Mouse (Mus musculus) mesoderm, embryonic 11.5 days (tissue): Measurements from ENCODE around the gene Gm47995.
"Not testable (repeated sequence)": the region's sequence is repeated elsewhere in the genome, so short reads cannot be mapped to it uniquely, and the experiment has no call there.

ENCODE experiments used
- DNase-seq: peaks from one replicate; pipeline ENCODE4 v3.0.0-alpha.2; 2012; ENCODE audit warnings: low read depth, low spot score

Gene Gm47995

DNA sequence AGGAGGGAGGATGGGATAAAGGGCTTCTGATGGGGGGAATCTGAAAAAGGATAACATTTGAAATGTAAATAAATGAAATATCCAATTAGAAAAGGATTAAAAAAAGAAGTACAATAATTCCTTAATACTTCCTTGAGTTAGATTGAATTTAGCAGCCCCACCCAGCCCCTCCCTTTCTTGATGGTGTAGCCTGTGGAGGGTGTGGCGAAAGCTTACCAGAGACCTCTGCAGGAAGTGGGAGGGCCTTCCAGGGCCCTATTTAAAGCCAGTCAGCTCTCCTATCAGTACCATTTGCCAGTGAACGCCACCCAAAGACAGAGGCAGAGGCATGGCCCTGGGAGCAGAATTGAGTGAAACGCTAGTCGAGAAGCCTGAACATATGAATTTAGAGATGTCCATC, at the start of gene Gm47995:
Gm47995 (plus strand) TSS at position 329 of the 400 bp plus-strand sequence.
- not testable (repeated sequence) for DNase-seq

DNA sequence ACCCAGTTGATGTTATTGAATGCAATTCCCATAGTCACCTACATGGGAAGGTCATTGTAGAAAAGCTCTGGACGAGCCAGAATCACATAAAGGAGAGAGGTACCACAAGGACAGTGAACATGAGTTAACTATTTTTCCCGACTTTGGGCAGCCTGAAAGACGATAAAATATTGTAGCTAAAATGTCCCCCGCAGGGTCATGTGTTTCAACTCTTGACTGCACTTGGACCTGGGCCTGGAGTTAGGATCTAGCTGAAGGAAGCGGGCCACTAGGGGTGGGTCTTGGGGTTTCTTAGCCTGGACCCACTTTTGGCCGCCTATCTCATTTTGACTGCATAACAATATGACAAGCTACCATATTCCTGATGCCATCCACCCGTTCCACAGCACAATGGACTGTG, 48.0 kb upstream of the Gm47995 start:
- DNase-seq = no peak

DNA sequence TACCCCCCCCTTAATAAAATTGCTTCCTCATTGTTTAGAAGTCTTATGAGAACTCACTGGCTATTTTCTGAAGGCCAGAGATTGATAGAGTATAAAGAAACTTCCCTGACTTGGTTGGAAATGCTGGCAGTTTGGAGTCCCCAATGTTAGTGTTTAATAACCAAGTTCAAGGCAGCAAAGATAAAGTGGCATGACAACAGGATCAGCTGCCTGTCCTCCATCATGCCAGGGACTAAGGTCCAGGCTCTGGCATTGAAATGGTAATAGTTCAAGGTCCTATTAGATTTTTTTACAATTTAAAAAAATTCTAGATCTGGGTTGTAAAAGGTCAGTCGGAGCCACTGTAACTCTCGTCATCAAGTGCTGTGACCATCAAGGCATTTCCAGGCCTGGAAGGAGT, 47.2 kb upstream of the Gm47995 start:
- no peak for DNase-seq

DNA sequence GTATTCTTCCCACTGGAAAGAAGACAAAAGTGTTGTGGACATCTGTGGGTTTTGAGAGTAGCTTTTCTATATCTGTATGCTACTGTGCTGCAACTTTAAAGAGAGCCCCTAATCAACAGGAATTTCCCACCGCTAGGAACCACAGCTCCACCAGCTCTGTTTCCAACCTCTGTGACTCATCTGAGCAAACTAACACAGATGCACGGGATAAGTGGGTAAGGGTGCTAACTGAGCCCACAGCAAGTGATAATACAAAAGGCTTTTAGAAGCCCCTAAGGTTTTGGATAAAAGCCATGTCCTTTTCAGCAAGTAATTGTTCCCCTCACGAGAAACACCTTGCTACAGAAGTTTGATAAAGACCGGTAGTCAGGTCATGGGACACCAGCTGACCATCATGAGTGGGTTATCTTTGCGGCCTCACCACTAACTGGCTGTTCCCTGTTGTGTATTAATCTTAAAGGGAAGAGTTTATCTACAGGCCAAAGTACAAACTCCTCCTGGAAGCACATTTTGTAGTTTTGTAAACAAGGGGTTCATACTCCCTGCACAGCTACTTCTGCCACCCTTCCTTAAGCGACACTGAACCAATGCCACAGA, 45.1 kb upstream of the Gm47995 start:
- DNase-seq = no peak

DNA sequence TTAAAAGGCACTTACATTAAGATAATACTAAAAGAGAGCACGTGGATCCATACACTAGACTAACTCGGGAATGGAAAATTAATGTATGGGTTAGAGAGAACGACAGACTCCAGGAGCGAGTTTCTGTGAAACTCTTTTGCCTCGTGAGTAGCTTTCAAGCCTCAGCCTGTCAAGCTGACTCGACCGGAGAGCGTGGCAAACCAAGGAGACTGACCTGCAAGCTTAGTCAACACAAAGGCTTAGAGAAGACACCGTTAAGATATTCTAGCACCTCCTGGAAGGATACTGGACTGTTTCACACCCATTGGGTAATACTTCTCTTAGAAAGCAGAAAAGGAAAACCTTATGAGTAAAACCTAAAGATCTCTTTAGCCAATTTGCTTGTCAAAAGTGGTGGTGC, 44.1 kb upstream of the Gm47995 start:
- not testable (repeated sequence) for DNase-seq

DNA sequence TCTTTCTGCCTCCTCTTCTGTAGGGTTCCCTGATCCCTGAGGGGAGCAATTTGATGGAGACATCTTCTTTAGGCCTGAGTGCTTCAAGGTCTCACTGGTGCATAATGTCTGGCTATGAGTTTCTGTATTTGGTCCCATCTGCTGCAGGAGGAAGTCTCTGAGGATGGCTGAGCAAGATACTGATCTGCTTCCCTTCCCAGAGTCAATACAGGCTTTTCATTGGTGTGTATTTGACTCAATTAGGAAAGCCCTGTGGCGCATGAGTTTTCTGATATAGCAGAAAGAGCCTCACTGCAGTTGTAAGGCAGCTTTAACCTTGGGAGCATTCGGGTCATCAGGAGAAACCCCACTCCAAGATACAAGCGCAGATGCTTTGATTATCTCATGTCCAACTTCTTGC, 42.1 kb upstream of the Gm47995 start:
- DNase-seq = no peak

DNA sequence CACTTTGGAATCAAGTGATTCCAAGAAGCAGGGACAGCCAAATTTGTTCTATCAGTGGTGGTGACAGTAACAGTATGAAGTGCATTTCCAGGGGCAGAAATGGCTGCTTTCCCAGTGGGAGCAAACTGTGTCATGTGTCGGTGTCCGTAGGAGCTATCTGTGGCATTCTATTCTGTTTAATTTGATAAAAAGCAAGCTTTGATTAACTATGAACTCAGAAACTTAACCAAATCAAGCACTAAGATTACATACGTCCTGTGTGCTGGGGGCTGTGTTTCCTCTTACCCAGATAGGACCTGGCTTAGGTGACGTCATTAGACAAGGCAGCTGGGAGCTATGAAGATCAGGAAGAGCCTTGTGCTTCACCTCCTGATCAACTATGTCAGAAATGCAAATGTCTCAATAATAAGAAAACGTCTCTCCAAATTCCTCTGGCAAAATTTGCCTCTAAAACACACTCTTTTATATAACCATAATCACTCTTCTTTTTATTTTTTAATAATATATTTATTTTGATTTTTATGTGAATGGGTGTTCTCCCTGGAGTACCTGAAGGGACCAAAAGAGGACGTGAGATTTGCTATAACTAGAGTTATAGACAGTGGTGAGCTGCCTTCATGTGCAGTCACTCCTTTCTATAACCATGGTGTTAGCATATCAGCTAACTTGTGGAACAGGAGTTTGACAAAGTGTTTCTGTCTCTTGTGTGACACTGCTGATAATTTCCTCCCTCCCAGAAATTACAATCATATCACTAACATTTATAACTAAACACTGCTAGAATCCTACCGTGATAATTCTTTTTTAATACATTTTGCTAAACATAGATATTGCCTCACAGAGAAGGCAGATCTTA, 41.2 kb upstream of the Gm47995 start:
- no peak for DNase-seq

DNA sequence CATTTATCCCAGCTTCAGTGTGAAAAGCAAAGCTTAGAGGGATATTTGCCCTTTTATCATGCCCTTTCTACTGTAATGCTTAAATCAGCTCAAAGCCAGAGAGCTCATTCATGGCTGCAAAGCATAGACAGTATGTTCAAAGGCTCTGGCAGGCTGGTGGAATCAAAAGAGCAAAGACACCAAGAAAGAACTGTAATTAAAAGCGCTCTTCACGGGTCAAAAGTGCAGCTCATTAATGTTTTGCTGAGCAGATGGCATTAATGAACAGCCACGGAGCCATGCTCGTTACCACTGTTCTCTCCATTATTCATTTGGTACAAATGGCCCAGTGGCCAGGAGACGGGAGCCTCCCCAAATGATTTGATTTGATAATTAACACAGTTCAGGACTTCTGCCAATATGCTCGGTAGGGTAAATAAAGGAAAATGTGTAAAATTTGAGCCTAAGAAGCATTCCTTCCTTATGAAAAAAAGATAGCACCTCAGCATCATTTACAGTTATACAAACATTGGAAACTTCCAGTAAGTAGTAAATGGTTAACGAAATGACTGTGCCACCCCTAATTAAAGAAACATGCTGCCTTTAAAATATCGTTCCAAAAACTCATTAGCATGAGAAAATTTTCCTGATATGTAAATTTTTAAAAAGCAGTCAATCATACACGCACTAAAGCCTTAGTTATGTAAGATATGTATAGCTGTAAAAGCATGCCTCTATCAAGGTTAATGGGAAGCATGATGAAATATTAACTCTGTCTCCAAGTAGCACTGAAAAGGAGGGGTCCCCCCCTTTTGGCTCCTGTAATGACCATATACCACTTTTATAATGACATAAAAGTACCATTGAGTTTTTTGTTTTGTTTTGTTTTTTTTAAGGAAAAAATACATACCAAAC, 40.0 kb upstream of the Gm47995 start:
- no peak for DNase-seq

DNA sequence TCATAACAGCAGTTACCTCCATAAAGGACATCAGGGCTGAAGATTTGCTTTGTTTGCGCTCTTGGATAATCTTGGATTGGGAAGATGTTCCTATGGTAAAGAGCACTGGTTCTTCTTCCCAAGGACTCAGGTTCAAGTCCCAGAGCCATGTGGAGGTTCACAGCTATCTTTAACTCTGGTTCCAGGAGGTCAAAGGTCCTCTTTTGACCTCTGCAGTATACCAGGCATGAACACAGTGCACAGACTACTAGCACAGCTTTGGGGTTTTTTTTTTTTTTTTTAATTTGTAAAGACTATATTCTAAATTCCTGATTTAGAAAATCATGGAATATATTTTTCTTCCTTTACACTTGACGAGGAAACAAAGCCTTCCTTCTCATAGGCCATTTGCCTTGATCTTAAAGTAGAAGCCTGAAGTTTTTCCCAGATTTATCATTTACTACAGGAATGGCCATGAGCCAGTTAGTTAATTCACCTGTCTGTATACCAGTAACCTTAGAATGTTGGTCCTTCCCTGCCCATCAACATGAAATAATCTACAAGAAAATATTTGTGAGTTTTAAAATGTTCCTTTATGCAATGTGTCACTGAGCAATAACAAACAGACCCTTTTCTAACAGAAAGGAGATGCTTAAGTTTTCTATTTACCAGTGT, 39.3 kb upstream of the Gm47995 start:
- no peak for DNase-seq

DNA sequence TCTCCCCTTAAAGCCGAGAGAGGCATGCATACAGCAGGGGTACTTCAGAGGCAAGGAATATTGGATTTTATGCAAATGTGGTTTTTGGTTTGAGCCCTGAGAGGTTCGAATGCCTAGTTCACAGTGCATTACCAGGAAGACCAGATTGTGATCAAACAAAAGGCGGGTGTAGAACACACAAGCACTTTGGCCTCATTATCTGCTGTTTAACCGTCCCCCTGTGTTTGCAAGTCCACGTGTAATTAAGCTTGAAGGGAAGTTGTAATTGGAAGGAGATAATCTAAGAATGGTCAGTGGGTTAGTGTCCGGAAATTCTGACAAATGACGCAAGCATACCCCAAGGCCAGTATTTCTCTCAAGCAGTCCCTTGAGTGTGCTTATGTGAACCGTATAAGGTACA, 32.2 kb upstream of the Gm47995 start:
- DNase-seq = no peak

DNA sequence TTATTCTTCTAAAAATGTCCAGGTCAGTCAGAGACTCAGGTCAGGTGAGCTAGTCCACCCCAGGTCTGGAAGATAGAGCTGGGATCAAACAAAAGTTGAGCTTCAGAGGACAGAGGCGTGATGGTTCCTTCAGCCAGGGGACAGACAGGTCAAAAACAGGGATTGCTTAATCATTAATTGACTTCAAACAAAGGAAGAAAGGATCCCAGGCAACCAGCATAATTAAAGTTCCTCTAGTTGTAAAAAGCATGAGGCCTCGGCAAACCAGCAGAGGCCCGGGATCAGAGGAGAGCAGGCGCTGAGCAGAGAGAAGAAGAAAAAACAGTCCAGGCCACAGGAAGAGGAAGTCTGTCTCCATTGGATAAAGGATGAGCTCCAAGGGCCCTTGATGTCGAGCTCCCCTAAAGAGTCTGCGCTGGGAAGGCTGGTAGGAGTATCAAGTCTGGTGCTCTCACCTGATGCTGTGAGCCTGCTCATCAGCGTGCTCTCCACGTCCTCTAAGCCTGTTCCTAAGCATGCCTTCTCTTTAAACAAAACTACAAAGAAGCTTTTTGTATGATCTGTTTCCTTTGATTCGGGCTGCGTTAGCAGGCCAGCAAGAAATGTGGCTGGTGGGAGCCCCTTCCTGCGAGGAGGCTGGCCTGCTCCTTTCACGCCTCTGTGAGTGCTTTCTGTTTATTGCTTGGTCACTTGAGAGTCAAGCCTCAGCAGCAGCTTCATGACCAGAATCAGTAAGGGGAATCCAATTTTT, 30.8 kb upstream of the Gm47995 start:
- no peak for DNase-seq

DNA sequence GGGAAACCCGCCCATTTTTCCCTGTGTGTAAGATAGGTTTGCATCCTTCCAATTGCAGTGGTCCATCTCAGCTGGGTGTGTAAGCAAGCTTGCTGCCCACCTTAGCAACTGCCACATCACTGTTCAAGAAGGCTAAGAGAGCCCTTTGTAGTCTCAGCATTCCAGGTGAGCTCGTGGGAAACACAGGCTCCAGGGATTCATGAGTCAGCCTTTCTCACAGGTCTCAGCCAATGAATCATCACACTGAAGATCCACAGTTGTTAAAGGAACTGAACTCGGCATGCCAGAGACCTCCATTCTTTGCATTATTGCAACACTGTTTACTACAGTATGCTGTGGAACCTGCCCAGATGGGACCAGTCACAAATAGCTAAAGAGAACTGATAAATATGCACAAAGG, 29.6 kb upstream of the Gm47995 start:
- DNase-seq = no peak

DNA sequence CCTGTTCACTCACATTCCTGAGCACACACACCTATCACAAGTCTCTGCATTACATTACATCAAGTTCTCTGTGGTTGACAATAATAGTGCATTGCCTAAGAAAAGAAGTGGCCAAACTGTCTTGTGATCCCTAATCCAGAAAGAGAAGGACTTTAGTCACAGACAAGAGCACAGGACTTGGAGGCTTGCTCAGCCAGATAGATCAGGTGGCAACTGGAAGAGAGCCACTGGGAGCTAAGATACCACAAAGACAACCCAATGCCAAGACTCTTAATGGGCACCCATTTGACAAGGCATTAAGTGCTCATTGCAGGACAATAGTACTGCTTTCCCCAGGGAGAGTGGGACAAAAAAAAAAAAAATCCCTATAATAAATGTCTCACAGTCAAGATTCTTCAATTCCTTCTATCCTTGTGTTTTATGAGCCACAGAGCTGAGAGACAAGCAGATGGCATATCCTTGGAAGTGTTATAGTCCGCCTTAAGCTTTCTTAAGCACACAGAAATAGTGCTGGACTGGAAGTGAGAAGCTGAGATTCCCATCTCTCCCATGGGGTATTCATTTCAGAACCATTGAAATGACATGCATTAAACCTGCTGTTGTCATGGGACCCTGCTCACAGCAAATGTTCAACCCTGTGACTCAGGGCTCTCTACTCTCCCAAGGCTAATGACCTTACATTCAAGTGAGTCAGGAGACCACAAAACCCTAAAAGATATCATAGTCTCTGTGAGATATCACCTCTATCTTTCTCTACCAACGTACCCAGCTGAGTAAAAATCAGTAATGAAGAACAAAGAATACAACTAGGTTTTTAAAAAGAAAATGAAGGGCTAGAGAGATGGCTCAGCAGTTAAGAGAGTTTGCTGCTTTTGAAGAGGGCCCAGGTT, 26.4 kb upstream of the Gm47995 start:
- no peak for DNase-seq

DNA sequence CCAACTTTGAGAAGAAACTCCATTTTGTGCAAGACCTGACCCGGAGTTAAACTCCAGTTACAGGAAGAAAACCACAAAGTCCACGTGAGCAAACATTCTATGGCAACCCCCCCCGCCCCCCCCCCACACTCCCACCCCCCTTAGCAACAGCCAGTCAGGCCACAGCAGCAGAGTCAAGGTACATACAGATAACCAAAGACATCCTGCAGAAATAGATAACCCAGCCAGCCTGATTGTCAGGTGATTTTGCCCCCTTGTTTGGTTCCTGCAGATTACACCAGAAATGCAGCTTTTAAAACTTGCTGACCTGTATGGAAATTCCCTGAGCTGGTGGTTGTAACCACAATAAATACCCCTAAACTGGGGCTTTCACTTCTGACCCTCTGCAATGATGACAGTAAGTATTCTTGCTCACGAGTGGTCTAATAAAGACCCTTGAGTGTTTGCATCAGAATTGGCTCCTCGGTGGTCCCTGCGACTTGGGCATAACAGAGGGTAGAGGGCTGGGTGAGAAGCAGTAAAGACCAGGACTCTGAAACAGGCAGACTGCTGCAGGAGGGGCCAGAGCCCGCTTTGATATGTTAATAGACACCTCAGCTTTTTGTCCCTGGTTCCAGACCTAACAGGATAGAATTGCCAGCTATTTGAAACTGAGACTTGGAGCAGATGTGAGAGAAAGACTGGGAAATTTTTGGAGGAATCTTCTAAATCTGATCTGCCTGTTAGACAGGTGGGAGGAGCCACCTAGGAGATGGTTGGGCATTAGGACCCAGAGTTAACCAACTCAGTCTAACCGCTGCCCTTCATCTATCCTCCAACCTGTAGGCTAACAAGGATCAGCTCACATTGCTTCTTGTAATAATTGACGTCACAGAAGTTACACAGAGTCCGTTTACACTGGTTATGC, 21.0 kb upstream of the Gm47995 start:
- DNase-seq = peak; percentile 59

DNA sequence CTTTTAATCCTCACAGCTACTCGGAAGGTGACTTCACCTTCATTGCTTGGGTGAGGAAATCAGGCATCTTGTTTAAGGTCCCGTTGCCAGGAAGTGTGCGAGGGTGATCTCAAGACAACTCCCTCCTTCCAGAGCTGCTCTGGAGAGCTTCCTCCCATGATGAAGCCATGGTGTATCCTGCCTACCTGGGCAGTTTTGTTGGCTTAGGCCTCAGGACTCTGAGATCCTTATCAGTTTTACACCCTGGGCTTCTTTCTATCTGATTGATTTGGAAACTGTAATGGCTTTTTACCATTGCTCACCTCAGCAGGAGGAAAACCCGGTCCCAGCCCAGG, 20.3 kb upstream of the Gm47995 start:
- no peak for DNase-seq

DNA sequence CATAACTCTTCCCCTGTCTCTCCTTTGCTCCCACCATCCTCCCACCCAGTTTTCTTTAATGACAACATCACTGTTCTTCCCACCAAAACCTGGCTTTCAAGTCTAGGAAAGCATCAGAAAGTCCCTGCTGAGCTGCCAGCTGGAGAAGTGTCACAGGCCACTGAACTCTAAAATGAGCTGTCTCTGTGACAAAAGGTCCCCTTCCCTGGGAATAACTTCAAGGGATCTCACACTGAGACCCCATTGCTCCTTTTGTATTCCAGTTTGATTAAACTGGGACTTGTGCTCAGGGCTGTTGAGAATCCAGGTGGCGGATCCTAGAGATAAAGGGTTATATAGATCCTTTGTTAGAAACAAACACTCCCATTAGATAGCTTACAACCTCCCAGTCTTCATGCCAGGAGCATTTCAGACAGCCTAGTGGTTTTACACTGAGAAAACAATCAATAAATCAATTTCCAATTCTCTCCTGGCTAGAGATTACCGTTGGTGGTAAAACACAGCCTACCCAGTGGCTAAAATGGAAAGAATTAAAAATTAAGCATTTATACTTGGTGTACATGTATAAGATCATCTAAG, 19.7 kb upstream of the Gm47995 start:
- DNase-seq = peak; percentile 59

DNA sequence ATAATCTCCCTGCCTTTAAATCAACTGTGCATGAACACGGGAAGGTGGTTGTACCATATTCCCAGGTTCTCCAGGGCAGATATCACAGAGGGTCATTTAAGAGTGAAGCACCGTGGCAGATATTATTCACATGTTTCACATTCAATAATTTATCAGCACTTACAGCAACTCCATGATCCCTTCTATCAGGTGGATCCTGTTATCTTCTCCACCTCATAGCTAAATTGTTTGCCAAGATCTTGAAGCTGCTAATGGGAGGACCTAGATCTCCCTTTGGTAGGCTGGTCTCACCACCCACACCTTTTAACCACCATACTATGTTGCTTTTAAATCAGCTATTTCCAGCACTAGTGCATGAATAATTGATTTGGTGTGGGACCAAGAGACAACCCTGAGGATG, 18.1 kb upstream of the Gm47995 start:
- no peak for DNase-seq

DNA sequence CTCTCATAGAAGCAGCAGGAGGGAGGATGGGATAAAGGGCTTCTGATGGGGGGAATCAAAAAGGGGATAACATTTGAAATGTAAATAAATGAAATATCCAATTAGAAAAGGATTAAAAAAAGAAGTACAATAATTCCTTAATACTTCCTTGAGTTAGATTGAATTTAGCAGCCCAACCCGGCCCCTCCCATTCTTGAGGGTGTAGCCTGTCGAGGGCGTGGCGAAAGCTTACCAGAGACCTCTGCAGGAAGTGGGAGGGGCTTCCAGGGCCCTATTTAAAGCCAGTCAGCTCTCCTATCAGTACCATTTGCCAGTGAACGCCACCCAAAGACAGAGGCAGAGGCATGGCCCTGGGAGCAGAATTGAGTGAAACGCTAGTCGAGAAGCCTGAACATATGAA, 16.0 kb upstream of the Gm47995 start, which contains the start of gene Gm47985:
Gm47985 (plus strand) TSS at position 272 of the 400 bp plus-strand sequence.
- DNase-seq = not testable (repeated sequence)

DNA sequence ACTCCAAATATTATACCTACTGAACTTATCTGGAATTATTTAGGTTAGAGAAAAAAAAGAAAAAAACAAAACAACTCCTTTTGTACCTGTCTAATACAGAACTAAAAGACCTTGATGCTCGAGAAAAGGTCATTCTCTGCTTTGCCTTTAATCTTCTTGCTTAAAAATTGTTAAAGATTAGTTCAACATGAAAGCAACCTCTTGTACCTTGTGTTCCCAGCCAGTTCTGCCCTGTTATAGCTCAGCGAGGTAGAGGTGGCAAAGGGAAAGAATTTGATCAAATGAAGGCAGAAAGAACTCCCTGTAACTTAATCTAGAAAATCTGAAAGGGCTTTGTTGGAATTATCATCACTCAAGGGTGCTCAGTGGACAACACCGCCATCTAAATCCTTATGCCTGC, 12.1 kb upstream of the Gm47995 start:
- not testable (repeated sequence) for DNase-seq
